Mouse (Mus musculus): ENCODE measurements around the gene Syn2. TPM values are rescaled to one million over a fixed set of nuclear protein-coding genes. Genes with fewer than 3 reads are reported as not detected.
A peak's percentile ranks its signal among the peaks of the same experiment; 100 is the strongest.
"Not testable (repeated sequence)": the region's sequence is repeated elsewhere in the genome, so short reads cannot be mapped to it uniquely, and the experiment has no call there.

Gene Syn2
- total RNA-seq, 1 experiment from 2014 or later: not detected

GRCm38 (mm10) chr6:115169518-115169917 lies 34.8 kb downstream of the Syn2 start:
- ATAC-seq (replicated peaks; ENCODE audit: low read depth, poor library complexity, severe bottlenecking): no peak

DNA sequence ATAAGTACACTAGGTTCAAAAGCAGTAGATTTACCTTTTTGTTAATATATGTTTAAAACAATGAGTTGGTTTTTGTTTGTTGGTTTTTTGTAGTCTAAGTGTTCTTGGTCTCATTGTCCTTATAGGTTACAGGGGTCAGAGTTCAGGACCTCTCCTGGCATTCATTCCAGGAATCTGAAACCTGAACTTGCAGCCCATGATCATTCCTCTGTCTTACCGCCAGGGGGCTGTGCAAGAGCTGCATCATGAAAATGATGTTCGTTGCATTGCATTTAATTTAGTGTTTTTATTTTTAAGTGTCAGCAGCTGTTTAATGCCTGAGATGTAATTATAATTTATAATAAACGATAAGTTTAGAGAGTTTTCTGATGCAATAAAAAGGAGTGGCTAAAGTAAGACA lies 40.1 kb downstream of the Syn2 start:
- peak; percentile 63; the same call in 1 of the 2 replicates for ATAC-seq (replicated peaks; ENCODE audit: low read depth, poor library complexity, severe bottlenecking)

DNA sequence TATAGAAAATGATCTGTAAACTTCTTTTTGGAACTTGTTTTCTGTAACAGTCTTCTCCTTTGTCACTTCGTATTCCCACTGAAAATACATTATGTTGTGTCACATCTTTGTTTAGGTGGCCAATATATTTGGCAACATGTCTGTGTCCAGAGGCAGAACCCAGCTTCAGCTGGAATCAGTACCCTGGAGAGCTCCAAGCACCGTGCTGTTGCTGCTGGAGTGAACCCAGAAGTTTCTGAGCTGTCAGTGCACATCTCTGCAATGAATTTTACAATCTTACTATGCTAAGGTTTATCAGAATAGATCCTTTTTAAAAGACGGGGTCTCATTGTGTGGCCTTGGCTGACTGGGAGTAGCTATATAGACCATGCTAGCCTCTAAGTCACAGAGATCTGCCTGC lies 44.1 kb downstream of the Syn2 start:
- ATAC-seq (replicated peaks; ENCODE audit: low read depth, poor library complexity, severe bottlenecking): peak; percentile 68; the same call in 1 of the 2 replicates

GRCm38 (mm10) chr6:115181094-115181493 lies 46.4 kb downstream of the Syn2 start:
- no peak for ATAC-seq (replicated peaks; ENCODE audit: low read depth, poor library complexity, severe bottlenecking)

DNA sequence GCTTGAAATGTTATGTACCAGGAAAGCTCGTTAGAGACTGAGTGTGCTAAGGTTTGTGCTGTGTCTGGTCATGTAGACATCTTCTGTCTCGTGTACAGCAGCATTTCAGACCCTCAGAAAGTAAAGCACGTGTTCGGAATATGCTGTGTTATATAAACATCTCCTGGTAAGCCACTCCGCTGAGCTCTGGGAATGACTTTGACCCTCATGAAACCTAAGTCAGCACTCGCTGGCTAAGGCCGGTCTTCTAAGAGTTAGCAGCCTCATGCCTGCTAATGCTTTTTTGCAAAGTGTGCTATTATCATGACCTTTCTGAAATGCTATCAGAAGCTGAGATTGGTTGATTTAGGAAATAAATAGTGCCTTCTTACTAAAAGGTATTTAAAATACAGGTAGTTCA lies 56.4 kb downstream of the Syn2 start:
- ATAC-seq (replicated peaks; ENCODE audit: low read depth, poor library complexity, severe bottlenecking): no peak

DNA sequence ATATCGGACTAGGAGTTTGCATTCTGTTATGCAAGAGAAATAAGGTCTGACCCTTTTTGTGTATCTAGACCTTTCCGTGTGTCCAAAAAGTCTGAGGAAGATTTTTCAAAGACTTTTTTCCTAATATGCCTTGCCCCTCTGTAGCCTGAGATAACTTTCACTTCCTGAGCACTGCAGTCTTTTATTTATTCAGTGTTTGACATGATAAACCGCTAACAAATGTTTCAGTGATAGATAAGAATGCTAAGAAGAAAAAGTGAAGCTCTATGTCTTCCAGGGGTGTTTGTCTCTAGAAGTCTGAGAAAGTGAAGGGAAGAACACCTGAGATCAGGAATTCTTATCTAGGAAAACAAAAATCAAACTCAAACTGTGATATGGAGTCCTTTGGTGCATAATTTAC lies 66.1 kb downstream of the Syn2 start:
- ATAC-seq (replicated peaks; ENCODE audit: low read depth, poor library complexity, severe bottlenecking): no peak

- no peak for ATAC-seq (replicated peaks; ENCODE audit: low read depth, poor library complexity, severe bottlenecking)
Observed at GRCm38 (mm10) chr6:115203029-115203428, 68.3 kb downstream of the Syn2 start.

DNA sequence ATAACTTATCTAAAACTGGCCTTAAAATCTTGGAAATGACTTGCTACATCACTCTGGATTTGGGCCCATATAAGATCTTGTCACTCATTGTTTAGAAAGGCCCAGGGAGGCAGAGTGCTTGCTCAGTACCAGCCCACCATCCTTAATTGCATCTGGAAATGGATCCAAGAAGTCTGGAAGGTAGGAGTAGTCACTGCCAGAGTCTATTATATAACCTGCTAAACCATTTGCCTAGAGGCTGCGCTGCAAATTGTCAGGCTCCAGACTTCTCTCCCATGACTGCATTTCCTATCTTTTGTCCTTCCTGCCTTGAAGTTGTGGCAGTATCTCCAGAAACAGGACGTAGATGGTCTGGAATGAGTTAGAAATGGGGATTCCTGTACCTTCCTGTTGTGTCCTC lies 75.5 kb downstream of the Syn2 start:
- ATAC-seq (replicated peaks; ENCODE audit: low read depth, poor library complexity, severe bottlenecking): no peak

DNA sequence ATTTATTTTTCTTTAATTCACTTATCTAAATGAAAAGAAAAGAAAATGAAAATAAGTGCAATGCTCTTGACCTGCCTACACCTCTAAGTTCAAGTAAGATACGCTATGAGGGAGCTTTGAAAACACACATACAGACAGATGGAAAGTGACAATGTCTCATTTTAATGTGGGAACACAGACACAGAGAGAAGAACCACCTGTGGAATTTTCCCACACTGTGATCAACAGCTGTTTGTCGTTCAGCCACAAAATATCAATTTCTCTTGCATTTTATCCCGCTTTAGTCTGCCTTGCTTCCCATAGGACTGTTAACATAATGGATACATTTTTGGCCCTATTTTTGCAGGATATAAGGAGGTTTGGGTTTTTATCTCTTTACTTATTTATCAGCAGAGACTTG lies 76.1 kb downstream of the Syn2 start:
- no peak for ATAC-seq (replicated peaks; ENCODE audit: low read depth, poor library complexity, severe bottlenecking)

DNA sequence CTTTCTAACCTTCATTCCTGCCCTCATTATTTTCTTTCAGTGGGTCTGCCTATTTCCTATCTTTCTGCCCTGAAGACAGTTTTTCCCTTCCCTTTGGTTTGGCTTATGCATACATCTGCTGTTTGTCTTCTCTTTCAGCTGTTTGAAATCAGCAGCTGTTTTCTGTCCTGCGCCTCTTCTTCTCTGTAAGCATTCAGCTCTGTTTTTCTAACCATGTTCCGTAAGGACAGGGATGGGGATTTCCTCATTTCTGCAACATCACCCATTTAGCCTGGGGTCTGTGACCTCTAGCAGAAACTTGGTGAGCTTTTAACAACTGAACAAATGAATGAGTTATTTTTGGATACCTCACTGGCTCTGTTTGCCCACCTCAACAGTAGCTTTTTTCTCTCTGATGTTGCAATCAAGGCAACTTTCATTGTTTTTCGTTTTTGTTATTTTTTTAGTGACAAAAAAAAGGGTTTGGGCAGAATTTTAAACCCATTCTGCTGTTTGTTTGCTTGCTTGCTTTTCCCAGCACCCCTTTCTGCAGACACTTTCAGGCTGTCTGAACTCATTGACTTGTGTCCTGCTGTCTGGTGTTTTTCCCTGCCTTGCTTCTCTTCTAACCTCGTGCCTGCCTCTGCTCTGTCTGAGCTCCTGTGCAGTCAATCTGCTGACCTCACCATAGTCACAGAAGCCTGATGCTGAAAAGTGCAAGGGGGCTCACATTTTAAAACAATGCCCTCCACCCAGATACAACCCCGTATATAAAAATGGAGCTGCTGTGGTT lies 77.6 kb downstream of the Syn2 start:
- ATAC-seq (replicated peaks; ENCODE audit: low read depth, poor library complexity, severe bottlenecking): no peak

DNA sequence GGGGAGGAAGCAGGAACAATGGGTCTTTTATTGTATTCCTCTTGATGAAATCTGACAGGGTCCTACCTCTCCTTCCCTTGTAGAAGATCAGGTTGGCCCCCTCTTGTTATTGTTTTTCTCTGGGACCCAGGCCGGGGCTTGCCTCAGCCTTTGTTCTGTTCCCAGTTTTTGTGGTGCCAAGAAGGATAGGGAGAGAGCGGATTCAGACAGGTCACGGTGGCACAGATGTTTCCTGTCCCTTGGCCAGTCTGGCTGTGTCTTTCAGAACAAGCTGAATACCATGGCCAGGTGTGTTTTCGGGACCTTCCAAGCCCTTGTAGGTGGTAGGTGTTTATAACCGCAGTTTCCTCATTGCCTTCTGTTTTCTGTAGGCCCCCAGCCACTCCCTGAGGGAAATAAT lies 78.4 kb downstream of the Syn2 start:
- ATAC-seq (replicated peaks; ENCODE audit: low read depth, poor library complexity, severe bottlenecking): no peak

GRCm38 (mm10) chr6:115221215-115221641 lies 86.5 kb downstream of the Syn2 start:
- ATAC-seq (replicated peaks; ENCODE audit: low read depth, poor library complexity, severe bottlenecking): no peak

DNA sequence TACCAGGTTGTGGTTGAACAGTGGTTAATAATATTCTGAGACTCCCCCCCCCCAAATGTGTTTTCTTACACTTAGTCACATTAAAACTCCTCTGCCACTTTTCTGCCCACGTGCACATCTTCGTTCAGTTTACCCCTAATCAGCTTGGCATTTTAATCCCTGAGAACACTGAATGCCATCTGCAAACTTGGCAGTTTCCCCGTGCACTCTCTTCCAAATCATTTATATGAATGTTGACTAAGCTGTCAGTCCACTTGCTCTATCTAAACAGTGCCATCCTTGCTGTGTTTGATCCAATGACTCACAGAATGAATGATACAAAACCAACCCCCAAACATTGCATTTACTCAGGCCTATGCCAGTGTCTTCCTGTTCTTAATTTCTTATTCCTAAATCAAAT lies 90.8 kb downstream of the Syn2 start:
- no peak for ATAC-seq (replicated peaks; ENCODE audit: low read depth, poor library complexity, severe bottlenecking)

GRCm38 (mm10) chr6:115227043-115227442 lies 92.3 kb downstream of the Syn2 start, which contains the start of gene Gm17482:
Gene Gm17482 (plus strand): TSS chr6:115227343.
- no peak for ATAC-seq (replicated peaks; ENCODE audit: low read depth, poor library complexity, severe bottlenecking)

GRCm38 (mm10) chr6:115227529-115227928 lies 92.8 kb downstream of the Syn2 start:
- ATAC-seq (replicated peaks; ENCODE audit: low read depth, poor library complexity, severe bottlenecking): peak; percentile 90

- no peak for ATAC-seq (replicated peaks; ENCODE audit: low read depth, poor library complexity, severe bottlenecking)
Observed at GRCm38 (mm10) chr6:115230557-115230956, 95.9 kb downstream of the Syn2 start.

- no peak for ATAC-seq (replicated peaks; ENCODE audit: low read depth, poor library complexity, severe bottlenecking)
Observed at GRCm38 (mm10) chr6:115231836-115232235, 97.1 kb downstream of the Syn2 start.

DNA sequence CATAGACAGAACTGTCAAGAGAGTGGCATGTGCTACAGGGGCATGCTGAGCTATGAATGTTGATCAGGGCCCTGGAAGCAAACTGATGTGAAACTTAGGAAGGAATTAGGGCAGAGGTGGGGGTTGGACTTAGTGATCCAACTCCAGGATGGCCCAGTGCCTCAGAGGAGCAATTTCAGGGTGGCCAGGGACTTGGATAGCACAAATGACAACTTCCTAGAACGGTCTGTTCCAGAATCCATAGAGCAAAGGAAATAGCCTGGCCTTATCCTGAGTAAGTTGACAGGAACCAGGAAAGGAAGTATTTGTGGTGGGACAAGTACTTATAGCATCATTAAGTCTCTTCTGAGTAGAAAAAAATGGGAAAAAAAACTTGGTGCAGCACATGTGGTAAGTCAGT lies 97.9 kb downstream of the Syn2 start:
- ATAC-seq (replicated peaks; ENCODE audit: low read depth, poor library complexity, severe bottlenecking): no peak

GRCm38 (mm10) chr6:115238031-115239027 lies 103.6 kb downstream of the Syn2 start:
- ATAC-seq (replicated peaks; ENCODE audit: low read depth, poor library complexity, severe bottlenecking): no peak

DNA sequence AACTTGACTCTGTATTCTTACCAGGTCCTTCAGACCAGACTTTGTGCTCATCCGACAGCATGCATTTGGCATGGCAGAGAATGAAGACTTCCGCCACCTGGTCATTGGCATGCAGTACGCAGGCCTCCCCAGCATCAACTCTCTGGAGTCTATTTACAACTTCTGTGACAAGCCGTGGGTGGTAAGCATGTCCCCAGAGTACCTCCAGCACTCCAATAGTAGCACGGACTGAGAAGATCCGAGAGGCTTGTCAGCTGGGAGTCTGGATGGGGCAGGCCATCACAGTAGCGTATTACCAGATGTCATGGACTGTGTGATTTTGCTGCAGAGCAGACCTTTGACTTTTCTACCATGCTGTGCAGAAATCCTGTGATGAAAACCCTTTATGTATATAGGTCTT lies 104.6 kb downstream of the Syn2 start:
- ATAC-seq (replicated peaks; ENCODE audit: low read depth, poor library complexity, severe bottlenecking): no peak

- ATAC-seq (replicated peaks; ENCODE audit: low read depth, poor library complexity, severe bottlenecking): not testable (repeated sequence)
Observed at GRCm38 (mm10) chr6:115240431-115240830, 105.7 kb downstream of the Syn2 start.
